Mouse (Mus musculus): ENCODE data around the gene Asap2.

- no peak for TF ChIP-seq POLR2A (IDR thresholded peaks at IDR 0.05; ENCODE audit: extremely low read depth, insufficient read depth, low read length)
- TF ChIP-seq CTCF (IDR thresholded peaks at IDR 0.05; ENCODE audit: low read depth, low read length): no peak
These were observed 224.4 kb downstream of the Asap2 start for GRCm38 (mm10) chr12:21214551-21215165.
